Mouse (Mus musculus) right cerebral cortex, adult 18-20 months (tissue): ENCODE data around the gene Bcl11b.

Experiments used
- DNase-seq: peaks from one replicate; pipeline ENCODE4 v3.0.0; 2022; ENCODE audit warnings: mixed read lengths

Gene Bcl11b

DNA sequence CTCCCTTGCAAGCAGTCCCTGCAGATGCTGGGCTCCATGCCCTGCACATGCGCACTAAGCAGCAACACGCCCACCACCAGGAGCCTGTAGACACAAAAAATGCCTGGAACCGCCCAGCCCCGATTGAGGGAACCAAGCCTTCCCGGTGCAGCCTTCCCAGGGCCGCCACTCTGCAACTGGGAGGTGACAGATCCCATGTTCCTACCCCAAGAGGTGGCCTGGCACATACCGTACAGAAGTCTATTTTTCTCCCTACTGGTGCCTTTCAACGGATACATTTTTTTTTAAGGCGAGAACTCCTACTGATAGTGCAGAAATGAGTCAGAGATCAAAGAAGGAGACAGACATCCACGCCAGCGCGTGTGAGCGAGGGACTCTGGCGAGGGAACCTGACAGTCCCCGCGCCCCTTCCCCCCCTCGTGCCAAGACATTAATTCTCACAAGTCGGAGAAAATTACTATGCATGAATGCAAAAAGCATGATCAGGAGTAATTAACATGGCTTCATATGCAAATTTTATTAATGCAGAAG is 33.5 kb downstream of the Bcl11b start:
- peak; percentile 87 for DNase-seq

DNA sequence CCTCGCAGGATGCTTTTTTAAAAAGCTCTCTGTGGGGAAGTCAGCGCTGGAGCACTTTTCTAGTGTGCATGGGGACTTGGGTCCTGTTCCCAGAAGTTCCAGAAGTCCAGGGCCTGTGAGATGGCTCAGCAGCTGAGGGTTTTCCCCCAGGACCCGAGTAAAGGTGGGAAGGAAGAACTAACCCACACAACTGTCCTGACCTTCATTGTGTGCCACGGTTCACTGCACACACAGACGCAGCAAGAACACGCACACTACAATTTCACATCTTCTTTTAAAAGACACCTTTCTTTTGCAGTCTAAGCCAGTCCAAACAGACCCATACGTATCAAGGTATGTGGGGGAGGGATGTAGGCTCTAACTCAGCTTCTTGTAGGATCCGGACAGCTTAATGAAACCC is 34.3 kb downstream of the Bcl11b start:
- no peak for DNase-seq

DNA sequence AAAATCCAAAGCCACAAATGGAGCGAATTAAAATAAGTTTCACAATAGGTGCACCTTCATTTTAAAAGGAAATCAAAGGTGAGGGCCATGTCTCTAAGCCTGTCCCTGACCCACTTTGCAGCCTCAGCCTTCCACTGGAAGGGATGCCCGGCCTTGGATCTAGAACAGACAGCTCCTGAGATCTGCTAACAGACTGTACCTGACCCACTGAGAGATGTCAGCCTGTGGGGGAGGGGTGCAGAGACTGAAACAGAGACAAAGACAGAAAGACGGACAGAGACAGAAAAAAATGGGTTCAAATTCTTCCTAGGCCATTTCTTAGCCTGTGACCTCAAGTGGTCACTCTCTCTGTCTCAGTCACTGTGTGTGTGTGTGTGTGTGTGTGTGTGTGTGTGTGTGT is 35.1 kb downstream of the Bcl11b start:
- DNase-seq: no peak

DNA sequence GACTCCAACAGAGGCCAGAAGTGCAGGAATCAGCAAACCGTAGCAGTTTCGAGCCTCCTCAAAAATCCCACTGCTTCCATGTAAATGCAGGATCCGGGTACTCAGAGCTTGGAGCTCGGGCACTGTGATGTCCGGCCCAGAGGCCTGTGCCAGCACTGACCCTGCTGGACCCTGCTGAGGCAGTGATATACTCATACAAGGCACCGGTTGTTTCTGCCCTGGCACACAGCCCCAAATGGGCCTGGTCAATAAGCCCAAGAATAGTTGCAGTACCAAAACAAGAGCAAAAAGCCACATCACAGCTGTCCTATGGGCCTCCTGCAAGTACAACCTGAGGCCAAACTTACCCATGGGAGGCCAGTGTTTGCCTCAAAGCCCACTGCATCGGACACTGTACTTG is 36.4 kb downstream of the Bcl11b start:
- no peak for DNase-seq

DNA sequence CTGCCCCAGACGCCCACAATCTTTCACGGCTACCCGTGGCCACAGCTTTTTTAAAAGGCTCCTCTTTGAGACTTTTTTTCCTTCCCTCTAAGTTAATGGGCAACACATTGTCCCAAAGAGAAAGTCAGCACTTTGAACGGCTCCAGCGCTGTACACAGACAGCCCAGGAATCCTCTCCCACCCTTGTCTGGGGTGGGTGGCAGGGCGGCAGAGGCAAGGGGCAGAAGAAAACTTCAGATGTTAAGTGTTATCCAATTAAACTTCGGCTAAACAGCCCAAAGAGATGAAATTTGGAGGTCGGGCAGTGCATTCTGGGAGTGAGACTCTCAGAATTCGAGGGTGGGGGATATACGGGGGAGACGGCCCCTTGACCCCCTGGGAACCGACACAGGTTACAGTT is 38.3 kb downstream of the Bcl11b start:
- no peak for DNase-seq

DNA sequence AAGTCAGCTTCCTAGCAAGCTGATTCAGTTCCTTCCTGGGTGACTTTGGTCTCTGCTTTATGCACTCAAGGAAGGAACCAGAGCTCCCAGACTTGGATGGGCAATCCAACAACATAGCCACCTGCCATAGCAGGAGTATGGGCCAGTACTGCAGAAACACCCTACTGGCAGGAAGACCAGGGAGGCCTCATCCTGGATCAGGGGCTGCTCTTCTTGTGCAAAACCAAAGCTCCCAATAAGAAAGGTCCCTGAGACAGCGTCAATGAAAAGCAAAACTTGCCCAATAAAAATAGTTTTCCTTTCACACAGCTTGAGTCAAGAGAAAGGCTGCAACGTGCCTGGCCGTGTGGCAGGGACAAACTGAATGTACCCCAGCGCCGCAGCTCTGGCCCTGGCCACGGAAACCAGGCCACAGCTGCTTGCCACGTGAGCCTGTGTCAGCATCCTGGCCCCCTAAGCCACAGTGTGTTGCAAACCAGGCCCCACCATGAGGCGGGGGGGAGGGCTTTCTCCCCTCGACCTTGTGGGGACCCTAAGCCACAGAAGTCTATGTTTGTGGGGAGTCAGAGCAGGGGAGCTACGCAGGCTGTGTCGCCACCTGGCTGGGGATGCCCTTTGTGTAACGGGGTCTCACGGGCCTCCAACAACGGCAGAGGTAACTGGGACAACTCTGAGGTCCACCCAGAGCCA is 38.9 kb downstream of the Bcl11b start:
- DNase-seq: no peak

DNA sequence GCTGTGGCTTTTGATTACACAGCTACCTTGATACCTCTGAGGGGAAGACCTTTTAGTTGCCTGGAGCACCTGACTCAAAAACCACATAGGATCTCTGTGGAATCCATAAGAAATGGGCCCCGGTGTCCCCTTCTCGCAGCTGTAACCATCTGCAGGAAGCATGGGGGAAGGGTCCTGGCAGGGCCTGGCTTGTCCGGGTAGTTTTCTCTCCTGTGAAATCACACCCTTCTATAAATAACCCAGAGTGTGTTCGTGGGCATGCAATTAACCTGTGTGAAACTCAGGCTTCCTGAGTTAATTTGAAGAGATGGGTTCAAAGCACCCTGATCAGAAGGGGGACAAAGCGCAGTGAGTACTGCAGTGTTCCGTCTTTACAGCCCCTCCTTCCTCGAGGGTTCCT is 40.5 kb downstream of the Bcl11b start:
- no peak for DNase-seq

DNA sequence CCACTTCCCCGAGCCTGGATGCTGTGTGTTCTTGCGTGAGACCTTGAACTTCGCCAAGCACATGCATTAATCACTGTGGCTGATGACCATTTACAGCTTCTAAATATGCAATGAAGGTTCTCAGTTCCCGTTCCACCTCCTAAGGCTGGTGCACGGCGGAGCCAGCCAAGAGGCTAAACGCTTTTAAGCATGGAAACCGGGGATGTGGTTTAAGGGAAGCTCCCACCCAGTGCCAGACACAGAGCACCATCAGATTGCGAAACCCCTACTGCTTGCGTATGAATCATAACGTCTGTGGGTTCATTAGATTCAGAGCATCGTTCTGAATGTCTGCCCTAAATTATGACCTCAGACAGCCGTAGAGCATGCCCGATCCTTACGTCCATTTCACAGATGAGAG is 41.6 kb downstream of the Bcl11b start:
- DNase-seq: no peak

DNA sequence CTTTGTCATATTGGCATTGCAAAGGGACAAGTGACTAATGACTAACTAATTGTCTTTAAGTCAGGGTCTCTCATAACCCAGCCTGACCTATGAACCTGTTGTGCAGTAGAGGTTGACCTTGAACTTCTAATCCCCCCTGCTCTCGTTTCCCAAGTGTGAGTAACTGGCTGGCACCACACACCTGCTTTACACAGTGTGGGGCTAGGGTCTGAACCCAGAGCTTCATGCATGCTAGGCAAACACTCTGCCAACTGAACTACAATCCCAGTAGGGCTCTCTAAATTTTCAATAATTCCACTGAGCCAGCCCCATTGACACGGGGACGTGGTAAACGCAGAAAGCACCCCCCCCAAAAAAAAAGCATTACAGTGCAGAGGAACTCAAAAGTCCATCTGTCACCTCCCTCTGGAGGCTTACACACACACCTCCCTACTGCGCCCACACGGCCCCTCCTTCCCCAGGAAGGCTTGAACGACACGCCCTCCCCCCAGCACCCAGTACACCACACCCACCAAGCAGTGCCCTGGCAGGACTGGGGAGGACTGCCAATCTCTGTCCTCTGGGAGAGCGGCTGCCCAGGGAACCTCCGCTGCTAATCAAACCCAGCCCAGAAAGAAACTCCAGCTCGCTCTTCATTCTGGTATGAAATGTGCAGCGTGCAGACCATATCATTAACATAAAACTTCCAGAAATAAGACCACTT is 42.5 kb downstream of the Bcl11b start:
- peak; percentile 62 for DNase-seq

DNA sequence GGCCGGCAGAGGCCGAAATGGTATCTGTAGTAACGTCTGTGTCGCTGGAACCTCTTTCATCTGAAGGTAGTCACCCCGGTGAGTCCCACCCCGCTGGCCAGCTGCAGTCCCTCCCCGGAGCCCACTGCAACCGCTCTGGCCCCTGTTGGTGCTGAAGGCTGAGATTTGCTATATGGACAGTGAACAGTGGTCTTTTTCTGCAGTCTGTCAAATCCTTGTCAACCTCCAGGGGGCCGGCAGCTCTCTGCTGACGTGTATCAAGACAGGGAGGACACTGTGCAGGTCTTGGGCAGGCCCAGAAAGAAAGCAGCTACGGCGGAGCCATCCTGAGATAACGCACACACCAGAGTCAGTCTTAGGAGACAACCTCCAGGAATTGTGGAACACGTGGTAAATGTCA is 43.0 kb downstream of the Bcl11b start:
- no peak for DNase-seq

DNA sequence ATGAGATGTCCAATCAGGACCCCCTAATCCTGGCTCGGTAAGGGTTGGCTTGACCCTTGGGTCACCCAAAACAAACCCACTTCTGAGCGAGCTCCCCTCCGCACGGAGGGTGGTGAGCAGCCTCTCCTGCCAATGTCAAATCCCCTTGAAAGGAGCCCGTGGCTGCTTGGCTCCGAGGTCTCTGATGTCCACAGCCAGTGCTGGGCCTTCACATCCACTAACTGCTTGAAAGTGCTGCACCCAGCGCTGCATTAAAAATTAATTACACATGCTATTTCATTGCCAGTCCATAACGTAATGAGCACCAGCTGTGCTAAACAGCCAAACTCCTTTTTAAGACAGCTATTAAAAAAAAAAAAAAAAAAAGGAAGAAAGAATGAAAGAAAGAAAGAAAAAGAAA is 43.5 kb downstream of the Bcl11b start:
- DNase-seq: no peak

DNA sequence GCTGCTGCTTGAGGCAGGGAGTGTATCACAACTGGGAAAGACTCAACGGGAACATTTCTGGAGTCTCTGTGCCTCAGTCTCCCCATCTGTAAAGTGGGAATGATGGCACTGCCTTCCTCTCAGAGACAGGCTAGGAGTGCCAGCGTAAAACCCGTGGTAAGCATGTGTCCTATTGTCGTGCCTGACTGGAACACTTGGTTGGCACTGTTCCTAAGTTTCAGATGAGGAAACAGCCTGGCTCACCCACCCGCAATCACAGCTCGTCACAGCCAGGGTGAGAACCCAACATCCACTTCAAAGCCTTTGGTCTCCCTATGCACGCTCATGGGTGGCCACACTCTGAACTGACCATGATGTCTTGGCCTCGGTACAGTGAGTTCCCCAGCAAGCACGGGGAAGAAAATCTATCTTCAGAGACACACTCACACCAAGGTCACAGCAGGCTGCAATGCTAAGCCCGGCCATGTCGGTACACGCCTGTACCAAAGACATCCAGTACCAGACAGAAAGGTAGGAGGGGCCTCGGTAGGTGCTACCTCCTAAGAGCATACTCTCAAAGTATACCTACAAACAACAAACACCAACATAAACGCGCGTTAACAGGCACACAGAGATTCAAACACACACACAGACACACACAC is 50.2 kb downstream of the Bcl11b start:
- DNase-seq: no peak

DNA sequence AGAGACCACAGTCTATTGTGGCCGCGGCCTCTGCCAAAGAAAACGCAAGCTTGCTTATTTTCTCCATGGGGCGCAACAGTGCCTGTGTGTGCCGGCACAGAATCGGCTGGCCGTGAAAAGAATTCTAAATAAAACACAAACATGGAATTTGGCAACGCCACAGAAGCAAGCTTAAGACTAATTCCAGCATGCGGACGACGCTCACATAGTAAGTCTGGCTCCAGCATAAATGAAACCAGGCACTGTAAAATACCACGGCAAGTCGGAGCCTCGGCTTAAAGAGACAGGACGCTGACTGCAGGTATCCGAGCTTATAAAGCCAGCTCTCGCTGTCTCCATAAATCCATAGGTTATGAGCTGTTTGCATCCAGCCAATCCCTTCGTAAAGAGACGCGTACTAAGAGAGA is 51.1 kb downstream of the Bcl11b start:
- peak; percentile 49 for DNase-seq

DNA sequence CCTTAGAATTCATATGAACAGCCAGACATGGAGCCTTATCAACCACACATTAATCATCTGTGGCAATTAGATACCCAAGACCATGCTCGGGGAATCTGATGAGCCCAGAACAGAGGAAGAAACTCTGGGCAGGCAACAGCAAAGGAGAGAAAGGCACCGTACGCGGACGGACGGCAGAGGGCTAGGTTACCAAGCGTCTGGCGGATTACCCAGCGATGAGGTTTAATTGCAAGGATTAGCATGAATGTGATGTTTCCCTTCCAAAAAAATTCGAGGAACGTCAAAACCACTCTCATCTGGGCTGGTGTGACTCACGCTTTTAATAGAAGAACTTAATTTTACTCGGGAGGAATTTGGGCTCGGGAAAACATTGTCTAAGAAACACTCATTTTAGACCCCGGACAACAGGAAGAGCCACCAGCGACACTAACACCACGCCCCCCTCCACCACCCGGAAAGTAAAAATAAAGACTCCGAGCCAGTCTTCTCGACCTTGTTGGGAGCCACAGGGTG is 52.7 kb downstream of the Bcl11b start:
- DNase-seq: no peak

DNA sequence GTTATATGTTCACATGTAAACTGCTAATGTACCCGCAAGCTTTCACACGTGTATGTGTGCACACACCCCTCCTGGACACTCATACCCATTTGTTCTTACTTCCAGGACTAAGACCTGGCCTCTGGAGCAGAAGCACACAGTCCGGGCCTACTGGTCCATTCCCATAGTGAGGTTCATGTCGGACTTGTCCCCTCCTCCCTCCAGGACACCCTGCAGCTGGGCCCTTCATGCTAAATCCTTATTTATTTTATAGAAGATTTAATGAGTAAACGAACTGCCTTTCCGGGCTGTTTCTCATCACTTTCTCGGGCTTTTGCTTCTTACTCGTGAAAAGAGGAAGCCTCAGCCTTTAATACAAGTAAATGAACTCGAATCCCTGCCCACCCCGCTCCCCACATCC is 54.0 kb downstream of the Bcl11b start:
- no peak for DNase-seq

DNA sequence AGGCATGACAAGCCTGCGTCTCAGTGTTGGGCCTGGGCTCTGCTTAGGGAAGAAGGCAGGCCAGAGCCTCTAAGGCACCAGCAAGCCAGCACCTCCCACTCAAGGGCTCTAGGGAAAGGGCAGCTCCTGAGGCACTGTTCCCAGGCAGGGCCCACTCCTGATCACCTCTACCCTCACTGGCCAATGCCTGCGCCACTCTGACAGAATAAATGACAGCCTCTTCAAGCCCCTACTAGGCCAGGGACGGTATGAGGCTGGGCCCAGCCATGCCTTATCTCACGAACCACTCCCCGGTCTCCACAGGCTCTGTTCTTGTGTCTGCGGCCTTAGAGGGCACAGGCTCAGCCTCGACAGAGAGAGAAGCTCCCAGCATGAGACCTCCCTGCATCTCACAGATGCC is 61.3 kb downstream of the Bcl11b start:
- no peak for DNase-seq

DNA sequence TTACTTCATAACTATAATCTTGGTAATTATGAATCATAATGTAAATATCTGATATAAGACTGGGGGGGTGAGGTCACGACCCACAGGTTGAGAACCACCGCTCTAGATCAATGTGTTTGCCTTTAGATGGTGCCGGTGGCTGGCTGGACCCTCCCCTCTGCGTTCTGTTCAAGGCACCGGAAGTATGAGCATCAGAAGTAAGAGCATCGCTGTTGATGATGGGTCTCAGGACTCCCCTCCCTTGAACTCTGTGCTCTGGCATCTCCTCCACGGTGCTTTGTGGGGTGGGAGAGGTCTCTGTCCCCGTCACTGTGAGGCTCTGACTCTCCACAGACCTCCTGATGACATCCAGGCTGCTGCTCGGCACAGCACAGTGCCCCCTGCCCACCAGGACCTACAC is 62.6 kb downstream of the Bcl11b start:
- no peak for DNase-seq

DNA sequence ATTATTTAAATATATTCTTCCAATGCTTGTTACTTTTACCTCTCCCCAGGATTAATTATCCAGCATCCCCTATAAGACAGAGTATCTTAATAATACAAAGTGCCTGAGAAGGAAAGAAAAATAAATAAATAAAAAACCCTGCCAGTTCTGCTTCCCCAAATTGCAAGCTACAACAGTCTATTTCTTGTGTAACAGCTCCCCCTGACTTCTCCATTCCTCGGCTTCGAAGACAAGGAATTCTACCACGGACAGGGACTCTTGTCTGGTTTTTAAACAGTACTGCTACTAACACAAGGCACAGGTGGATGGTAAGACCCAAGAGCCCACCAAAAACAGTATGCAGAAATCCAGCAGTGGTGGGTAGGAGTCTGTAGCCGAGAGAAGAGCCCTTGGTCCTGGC is 64.2 kb downstream of the Bcl11b start:
- no peak for DNase-seq

DNA sequence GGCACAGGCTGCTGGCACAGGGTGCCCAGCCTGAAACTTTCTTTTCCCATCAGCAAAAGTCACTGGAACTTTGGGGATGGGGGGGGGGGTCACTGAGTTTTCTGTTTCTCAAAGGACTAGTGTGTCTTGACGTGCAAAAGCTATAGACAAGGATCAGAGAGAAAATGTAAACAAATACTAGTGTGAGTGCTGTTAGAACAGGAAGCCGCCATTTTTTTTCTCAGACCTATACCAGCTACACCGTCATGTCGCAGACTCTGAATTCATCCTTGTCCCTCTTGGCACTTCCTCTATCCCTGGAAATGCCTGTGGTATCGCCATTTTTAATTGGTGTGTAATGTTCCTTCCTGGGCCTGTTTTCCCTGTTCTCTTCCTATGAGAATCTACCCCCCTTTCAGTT is 66.4 kb downstream of the Bcl11b start:
- DNase-seq: no peak

DNA sequence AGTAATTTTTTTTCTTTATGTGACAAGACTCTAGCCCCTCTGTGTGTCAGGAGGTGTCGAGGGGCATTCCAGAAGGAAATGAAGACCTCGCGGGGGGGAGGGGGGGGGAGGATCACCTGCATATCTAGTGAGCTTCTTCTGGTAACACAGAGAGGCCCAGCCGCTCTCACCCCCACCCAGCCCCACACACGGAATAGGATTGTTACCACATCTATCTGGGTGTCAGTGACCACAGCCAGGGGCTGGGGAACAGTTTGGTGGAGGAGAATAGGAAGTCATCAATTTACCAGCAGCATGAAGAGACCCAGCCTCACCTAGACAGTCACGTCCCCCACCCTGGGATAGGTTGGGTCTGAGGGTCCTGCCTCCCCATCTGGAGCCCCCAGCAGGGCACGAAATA is 67.0 kb downstream of the Bcl11b start:
- DNase-seq: no peak

DNA sequence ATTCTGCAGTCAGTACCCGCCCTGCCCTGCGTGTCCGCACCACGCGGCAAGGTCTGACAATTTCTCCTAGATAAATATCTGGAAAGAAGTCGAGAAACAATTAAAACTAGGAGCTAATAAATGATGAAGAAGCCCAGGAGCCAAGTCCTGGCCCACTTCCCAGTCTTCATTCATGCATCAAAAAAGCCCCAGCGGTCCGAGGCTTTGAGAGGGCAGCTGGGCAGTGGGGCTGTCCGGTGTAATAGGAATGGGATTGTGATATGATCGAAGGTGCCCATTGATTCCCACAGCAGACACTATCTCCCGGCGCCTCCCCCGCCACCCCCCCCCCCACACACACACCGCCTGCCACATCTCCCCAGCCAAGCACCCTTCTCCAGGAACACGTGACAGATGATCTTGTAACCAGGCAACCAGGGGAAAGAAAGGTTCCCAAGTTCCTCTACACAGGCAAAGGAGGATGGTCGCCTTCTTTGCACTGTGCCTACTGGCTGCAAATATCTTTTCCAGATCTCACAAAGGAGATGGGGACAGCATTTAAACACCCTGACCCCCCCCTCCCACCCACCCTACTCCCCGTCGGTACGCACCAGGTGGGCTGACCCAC is 68.5 kb downstream of the Bcl11b start:
- DNase-seq: peak; percentile 54

DNA sequence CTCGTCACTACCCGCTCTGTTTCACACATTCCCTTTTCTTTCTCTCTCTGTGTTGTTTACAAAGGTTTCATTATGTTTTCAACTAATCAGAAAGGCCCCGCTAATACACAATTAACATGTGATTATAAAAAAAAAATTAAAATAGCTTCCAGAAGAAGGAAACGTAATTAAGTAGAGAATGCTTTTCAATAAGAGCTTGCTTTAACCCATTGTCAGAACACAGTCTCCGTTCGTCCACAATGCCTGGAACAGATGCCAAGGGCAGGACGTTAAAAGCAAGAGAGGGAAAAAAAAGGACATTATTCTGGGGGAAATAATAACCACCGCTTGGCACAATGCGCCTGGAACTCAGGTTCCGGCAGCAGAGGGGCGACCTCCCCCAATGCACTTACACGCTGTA is 71.3 kb downstream of the Bcl11b start:
- DNase-seq: no peak

DNA sequence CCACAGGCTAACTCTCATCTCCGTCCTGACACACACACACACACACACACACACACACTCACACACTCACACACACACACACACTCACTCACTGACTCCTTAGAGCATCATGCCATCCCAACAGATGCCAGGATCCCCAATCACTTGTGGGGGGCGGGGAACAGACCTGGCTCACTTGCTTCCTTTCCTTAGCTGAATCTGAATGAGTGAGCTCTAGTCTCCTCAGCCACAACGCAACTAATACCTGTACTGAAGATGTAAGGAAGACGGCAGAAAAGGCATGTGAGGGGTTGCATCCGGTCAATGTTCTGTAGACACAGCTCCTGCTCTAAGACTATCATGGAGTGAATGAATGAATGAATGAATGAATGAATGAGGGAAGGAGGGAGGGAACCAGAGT is 71.9 kb downstream of the Bcl11b start:
- DNase-seq: no peak
